Mouse (Mus musculus): ENCODE results near the gene Phf24. TPM values are rescaled to one million over a fixed set of nuclear protein-coding genes. Genes with fewer than 3 reads are reported as not detected.
A peak's percentile ranks its signal among the peaks of the same experiment; 100 is the strongest.

The Phf24 gene
- polyA plus RNA-seq, 1 experiment from 2014 or later = 0.79 TPM

- Histone ChIP-seq H3K4me3 (ENCODE audit: low read length) (no peak overlapping the region), H3K27ac (ENCODE audit: low read length) (no peak overlapping the region), H3K9ac (replicated peaks; ENCODE audit: low read length) (no peak overlapping the region), H3K9me3 (ENCODE audit: low read length) (no peaks in the 10 kb centered on the region), H3K36me3 (ENCODE audit: insufficient read depth, low read length) (no peaks in the 10 kb centered on the region), H3K4me2 (replicated peaks; ENCODE audit: low read depth, low read length) (no peak overlapping the region), H3K27me3 (ENCODE audit: insufficient read depth, low read length) (peaks cover 27% of the 10 kb centered on the region), H3K4me1 (ENCODE audit: insufficient read depth, low read length) (0 out of 2 replicates have a peak, but pooled peaks cover 1% of the 10 kb centered on the region)
- no peak for ATAC-seq (ENCODE audit: low FRiP score, low TSS enrichment)
- WGBS = 79% methylated on average over 8 of the region's 8 CpGs
These were observed 6.0 kb downstream of the Phf24 start for GRCm38 (mm10) chr4:42922461-42922860.

DNA sequence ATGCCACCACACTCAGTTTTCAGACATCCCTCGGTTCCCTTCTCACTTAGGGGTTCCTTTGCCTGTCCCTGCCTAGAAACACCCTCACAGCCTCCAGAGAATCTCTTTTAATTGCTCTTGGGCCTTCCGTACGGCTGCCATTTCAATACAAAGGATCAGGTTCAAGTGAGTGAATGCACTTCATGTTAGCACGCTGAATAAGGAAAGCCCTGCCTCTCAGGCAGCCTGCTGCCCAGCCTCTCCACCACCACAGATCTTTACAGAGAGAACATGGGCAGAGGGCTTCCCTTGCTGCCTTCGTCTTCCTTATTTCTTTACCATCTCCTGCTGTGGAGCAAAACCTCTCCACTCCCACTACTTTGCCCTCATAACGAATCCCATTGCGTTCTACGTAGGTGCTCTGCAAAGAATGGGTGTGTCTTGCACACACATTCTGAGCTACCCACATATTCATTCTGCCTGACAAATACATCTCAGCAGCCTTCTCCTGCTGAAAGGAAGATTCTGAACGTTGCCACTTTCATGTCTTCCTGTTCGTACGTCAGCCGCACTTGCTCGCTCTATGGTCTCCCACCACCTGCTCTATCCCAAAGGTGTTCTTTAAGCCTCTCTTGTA lies 7.7 kb downstream of the Phf24 start:
- Histone ChIP-seq H3K4me2 (replicated peaks; ENCODE audit: low read depth, low read length) (no peak overlapping the region), H3K36me3 (ENCODE audit: insufficient read depth, low read length) (no peaks in the 10 kb centered on the region), H3K4me1 (ENCODE audit: insufficient read depth, low read length) (no peaks in the 10 kb centered on the region), H3K27me3 (ENCODE audit: insufficient read depth, low read length) (peaks cover 11% of the 10 kb centered on the region; the same call in 1 of the 2 replicates), H3K9me3 (ENCODE audit: low read length) (no peaks in the 10 kb centered on the region), H3K9ac (replicated peaks; ENCODE audit: low read length) (no peak overlapping the region), H3K27ac (ENCODE audit: low read length) (no peak overlapping the region), H3K4me3 (ENCODE audit: low read length) (no peak overlapping the region)
- no peak for ATAC-seq (ENCODE audit: low FRiP score, low TSS enrichment)
- 77% methylated on average over 13 of the region's 13 CpGs for WGBS

DNA sequence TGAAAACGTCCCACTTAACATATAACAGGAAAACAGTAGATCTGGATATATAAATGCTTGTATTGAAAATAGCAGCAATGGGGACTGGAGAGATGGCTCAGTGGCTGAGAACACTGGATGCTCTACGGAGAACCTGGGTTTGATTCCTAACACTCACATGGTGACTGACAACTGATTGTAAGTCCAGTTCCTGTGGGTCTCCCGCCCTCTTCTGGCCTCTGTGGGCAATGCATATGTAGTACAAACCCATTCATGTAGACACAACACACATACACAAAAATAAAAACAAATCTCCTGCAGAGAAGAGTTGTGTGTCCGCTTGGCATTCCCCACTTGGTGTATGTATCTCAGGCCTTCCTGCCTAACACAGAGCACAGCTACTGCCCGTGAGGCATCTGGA lies 11.7 kb downstream of the Phf24 start:
- Histone ChIP-seq H3K9me3 (ENCODE audit: low read length) (no peaks in the 10 kb centered on the region), H3K9ac (replicated peaks; ENCODE audit: low read length) (no peak overlapping the region), H3K27ac (ENCODE audit: low read length) (no peak overlapping the region), H3K36me3 (ENCODE audit: insufficient read depth, low read length) (no peaks in the 10 kb centered on the region), H3K4me3 (ENCODE audit: low read length) (no peak overlapping the region), H3K27me3 (ENCODE audit: insufficient read depth, low read length) (no peaks in the 10 kb centered on the region; the same call in 1 of the 2 replicates), H3K4me1 (ENCODE audit: insufficient read depth, low read length) (no peaks in the 10 kb centered on the region), H3K4me2 (replicated peaks; ENCODE audit: low read depth, low read length) (no peak overlapping the region)
- 78% methylated on average over 5 of the region's 5 CpGs for WGBS
- no peak for ATAC-seq (ENCODE audit: low FRiP score, low TSS enrichment)

DNA sequence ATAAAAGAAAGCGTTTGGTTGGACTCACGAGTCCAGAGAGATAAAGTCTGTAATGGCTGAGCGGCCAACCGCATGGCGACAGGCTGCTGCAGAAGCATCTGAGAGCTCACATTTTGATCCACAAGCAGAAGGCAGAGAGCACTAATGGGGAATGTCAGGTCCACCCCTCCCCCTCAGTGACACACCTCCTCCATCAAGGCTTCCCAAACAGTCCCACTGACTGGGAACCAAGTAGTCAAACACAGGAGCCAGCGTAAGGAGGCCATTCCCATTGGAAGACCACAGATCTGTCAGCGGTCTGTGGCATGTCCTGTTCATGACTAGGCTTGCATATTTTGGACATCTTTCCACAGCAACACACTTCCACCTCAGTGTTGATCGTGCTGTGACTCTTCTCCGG lies 12.5 kb downstream of the Phf24 start:
- 86% methylated on average over 9 of the region's 9 CpGs for WGBS
- H3K9me3 ChIP-seq (ENCODE audit: low read length) = no peaks in the 10 kb centered on the region
- no peaks in the 10 kb centered on the region; the same call in 1 of the 2 replicates for H3K27me3 ChIP-seq (ENCODE audit: insufficient read depth, low read length)
- no peaks in the 10 kb centered on the region for H3K36me3 ChIP-seq (ENCODE audit: insufficient read depth, low read length)
- H3K4me3 ChIP-seq (ENCODE audit: low read length) = no peak overlapping the region
- H3K9ac ChIP-seq (replicated peaks; ENCODE audit: low read length) = no peak overlapping the region
- H3K4me1 ChIP-seq (ENCODE audit: insufficient read depth, low read length) = peaks cover 5% of the 10 kb centered on the region; the same call in 1 of the 2 replicates
- H3K27ac ChIP-seq (ENCODE audit: low read length) = no peak overlapping the region
- H3K4me2 ChIP-seq (replicated peaks; ENCODE audit: low read depth, low read length) = no peak overlapping the region
- no peak for ATAC-seq (ENCODE audit: low FRiP score, low TSS enrichment)

DNA sequence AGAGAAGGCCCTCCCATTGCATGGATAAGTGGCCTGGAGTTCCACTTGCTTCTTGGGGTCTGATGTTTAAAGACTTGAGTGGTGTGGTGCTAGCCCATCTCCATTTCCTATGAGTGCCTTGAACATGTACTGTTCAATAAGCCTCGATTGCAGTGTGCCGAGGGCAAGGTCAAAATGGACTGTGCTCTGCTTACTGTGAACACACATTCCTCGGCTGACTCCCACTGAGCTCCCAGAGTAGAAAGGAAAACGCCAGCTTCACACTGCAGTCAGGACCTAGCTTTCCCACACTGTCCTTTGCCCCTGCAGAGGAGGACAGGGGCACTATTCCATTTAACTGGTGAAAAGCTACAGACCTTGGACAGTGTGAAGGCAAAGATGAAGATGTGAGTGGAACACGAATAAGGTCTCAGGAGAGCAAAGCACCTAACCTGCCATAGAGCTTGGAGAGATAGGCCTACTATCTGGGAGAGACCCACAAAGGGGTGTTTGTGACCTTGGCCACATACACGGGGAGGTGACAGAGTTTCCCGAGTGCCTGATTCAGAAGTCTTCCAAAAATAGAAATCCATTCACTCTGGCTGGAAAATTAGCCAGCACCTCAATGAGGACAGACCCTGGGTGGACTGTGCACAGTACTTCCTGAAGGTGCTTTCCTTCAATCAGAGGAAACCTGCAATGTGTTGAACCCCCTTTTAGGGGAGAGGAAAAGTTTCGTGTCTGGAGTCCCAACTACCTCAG lies 15.9 kb downstream of the Phf24 start:
- ATAC-seq (ENCODE audit: low FRiP score, low TSS enrichment) = no peak
- Histone ChIP-seq H3K9me3 (ENCODE audit: low read length) (no peaks in the 10 kb centered on the region), H3K9ac (replicated peaks; ENCODE audit: low read length) (no peak overlapping the region), H3K4me2 (replicated peaks; ENCODE audit: low read depth, low read length) (no peak overlapping the region), H3K4me1 (ENCODE audit: insufficient read depth, low read length) (peaks cover 6% of the 10 kb centered on the region; the same call in 1 of the 2 replicates), H3K4me3 (ENCODE audit: low read length) (no peak overlapping the region), H3K36me3 (ENCODE audit: insufficient read depth, low read length) (no peaks in the 10 kb centered on the region), H3K27ac (ENCODE audit: low read length) (no peak overlapping the region), H3K27me3 (ENCODE audit: insufficient read depth, low read length) (peaks cover 3% of the 10 kb centered on the region; the same call in 1 of the 2 replicates)
- WGBS = 66% methylated on average over 8 of the region's 8 CpGs

- WGBS = 3% methylated on average over 22 of the region's 22 CpGs
- peaks cover 3% of the 10 kb centered on the region; the same call in 1 of the 2 replicates for H3K27me3 ChIP-seq (ENCODE audit: insufficient read depth, low read length)
- no peak overlapping the region for H3K27ac ChIP-seq (ENCODE audit: low read length)
- H3K4me1 ChIP-seq (ENCODE audit: insufficient read depth, low read length) = peaks cover 6% of the 10 kb centered on the region; the same call in 1 of the 2 replicates
- ATAC-seq (ENCODE audit: low FRiP score, low TSS enrichment) = 0 out of 2 replicates have a peak, but pooled peaks have one; percentile 39
- no peak overlapping the region for H3K9ac ChIP-seq (replicated peaks; ENCODE audit: low read length)
- peak overlapping the region; percentile 7; the same call in 1 of the 2 replicates for H3K4me3 ChIP-seq (ENCODE audit: low read length)
- H3K9me3 ChIP-seq (ENCODE audit: low read length) = no peaks in the 10 kb centered on the region
- H3K4me2 ChIP-seq (replicated peaks; ENCODE audit: low read depth, low read length) = peak overlapping the region; percentile 44
- no peaks in the 10 kb centered on the region for H3K36me3 ChIP-seq (ENCODE audit: insufficient read depth, low read length)
These were observed 17.2 kb downstream of the Phf24 start for GRCm38 (mm10) chr4:42933630-42934029.

DNA sequence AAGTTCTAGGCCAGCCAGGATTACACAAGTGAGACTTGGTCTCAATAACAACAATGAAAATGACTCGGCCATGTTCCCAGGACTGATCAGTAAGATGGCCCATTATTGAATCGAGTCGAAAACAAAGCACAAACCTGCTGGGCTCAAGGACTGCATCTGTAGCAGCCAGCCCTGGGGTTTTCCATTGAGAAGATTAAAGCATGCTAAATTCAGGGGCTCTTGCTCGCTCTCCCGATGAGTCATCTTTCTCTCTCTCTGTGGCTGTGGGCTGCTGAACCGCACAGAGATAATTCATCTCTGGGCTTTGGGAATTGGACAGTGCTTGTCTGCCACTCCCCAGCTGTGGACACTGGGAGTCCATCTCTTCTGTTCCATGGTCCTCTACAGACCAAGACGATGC lies 24.9 kb downstream of the Phf24 start:
- Histone ChIP-seq H3K36me3 (ENCODE audit: insufficient read depth, low read length) (no peaks in the 10 kb centered on the region), H3K9ac (replicated peaks; ENCODE audit: low read length) (no peak overlapping the region), H3K27ac (ENCODE audit: low read length) (no peak overlapping the region), H3K4me2 (replicated peaks; ENCODE audit: low read depth, low read length) (no peak overlapping the region), H3K9me3 (ENCODE audit: low read length) (no peaks in the 10 kb centered on the region), H3K27me3 (ENCODE audit: insufficient read depth, low read length) (no peaks in the 10 kb centered on the region), H3K4me1 (ENCODE audit: insufficient read depth, low read length) (no peaks in the 10 kb centered on the region), H3K4me3 (ENCODE audit: low read length) (no peak overlapping the region)
- ATAC-seq (ENCODE audit: low FRiP score, low TSS enrichment) = no peak
- 83% methylated on average over 7 of the region's 7 CpGs for WGBS

DNA sequence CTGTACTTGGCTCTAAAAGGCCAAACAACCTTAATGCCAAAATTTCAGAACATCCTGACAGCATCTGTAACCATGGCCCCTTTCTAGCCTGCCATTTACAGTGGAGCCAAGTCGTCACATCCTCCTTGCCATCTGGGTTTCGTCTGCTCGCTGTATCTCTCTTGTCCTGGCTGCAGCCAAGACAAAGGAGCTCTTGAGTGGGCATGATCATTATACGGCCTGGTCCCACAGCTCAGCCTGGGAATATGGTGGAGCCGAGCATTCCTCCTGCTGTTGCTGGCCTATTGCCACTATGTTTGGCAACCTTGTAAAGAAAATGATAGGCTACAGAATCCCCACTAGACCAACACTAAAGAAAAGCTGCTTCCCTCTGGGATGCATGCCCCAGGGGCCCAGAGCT lies 26.9 kb downstream of the Phf24 start:
- no peaks in the 10 kb centered on the region for H3K36me3 ChIP-seq (ENCODE audit: insufficient read depth, low read length)
- H3K4me3 ChIP-seq (ENCODE audit: low read length) = no peak overlapping the region
- H3K9me3 ChIP-seq (ENCODE audit: low read length) = no peaks in the 10 kb centered on the region
- no peak overlapping the region for H3K27ac ChIP-seq (ENCODE audit: low read length)
- H3K9ac ChIP-seq (replicated peaks; ENCODE audit: low read length) = no peak overlapping the region
- H3K4me1 ChIP-seq (ENCODE audit: insufficient read depth, low read length) = no peaks in the 10 kb centered on the region
- H3K27me3 ChIP-seq (ENCODE audit: insufficient read depth, low read length) = no peaks in the 10 kb centered on the region
- ATAC-seq (ENCODE audit: low FRiP score, low TSS enrichment) = no peak
- H3K4me2 ChIP-seq (replicated peaks; ENCODE audit: low read depth, low read length) = no peak overlapping the region
- 81% methylated on average over 5 of the region's 5 CpGs for WGBS

DNA sequence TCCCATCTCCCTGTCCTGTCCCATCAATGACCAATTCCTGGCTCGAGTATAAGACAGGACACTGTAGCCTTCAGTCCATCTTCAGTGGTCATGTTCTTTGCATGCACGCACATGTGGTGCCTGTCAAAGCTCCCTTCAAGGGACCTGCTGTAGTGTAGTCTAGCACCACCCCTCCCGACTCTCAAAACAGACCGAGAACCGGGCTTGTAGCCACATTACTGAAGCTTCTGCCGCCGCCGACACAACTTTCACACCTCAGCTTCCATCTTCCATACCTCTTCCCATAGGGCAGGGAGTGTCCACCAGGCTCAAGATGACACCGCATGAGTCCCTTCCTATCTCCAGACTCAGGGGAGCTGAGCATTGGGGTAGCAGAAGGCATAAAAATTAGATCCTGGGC lies 27.7 kb downstream of the Phf24 start:
- H3K4me1 ChIP-seq (ENCODE audit: insufficient read depth, low read length) = peaks cover 2% of the 10 kb centered on the region; the same call in 1 of the 2 replicates
- ATAC-seq (ENCODE audit: low FRiP score, low TSS enrichment) = no peak
- no peaks in the 10 kb centered on the region for H3K36me3 ChIP-seq (ENCODE audit: insufficient read depth, low read length)
- WGBS = 84% methylated on average over 9 of the region's 9 CpGs
- H3K4me2 ChIP-seq (replicated peaks; ENCODE audit: low read depth, low read length) = no peak overlapping the region
- H3K9me3 ChIP-seq (ENCODE audit: low read length) = no peaks in the 10 kb centered on the region
- no peak overlapping the region for H3K27ac ChIP-seq (ENCODE audit: low read length)
- H3K4me3 ChIP-seq (ENCODE audit: low read length) = no peak overlapping the region
- no peaks in the 10 kb centered on the region for H3K27me3 ChIP-seq (ENCODE audit: insufficient read depth, low read length)
- H3K9ac ChIP-seq (replicated peaks; ENCODE audit: low read length) = no peak overlapping the region

- H3K4me3 ChIP-seq (ENCODE audit: low read length) = no peak overlapping the region
- H3K4me1 ChIP-seq (ENCODE audit: insufficient read depth, low read length) = peaks cover 4% of the 10 kb centered on the region; the same call in 1 of the 2 replicates
- no peak overlapping the region for H3K9ac ChIP-seq (replicated peaks; ENCODE audit: low read length)
- no peak overlapping the region for H3K4me2 ChIP-seq (replicated peaks; ENCODE audit: low read depth, low read length)
- H3K36me3 ChIP-seq (ENCODE audit: insufficient read depth, low read length) = no peaks in the 10 kb centered on the region
- no peaks in the 10 kb centered on the region for H3K27me3 ChIP-seq (ENCODE audit: insufficient read depth, low read length)
- 6% methylated on average over 6 of the region's 6 CpGs for WGBS
- H3K9me3 ChIP-seq (ENCODE audit: low read length) = no peaks in the 10 kb centered on the region
- H3K27ac ChIP-seq (ENCODE audit: low read length) = no peak overlapping the region
- no peak for ATAC-seq (ENCODE audit: low FRiP score, low TSS enrichment)
These were observed 28.6 kb downstream of the Phf24 start for GRCm38 (mm10) chr4:42945043-42945442.
